Mouse (Mus musculus): ENCODE data around the gene Cux2.

DNA sequence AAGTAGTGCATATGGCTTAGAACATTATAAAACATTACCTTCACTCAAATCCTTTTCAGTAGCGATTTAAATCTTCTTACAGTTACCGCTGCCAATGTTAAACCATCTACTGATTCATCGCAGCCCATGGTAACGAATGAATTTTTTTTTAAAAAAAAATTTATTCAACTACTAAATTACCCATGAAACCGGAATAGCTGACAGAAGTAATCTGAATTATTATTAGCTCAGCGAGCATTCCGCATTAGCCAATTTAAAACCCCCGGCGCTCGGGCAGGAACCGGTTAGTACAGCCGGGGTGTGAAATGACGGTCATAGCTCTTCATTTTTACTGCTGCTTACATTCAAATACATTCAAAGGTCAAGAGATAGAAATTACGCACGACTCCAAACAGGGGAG, 80.9 kb downstream of the Cux2 start:
- TF ChIP-seq CTCF (IDR thresholded peaks at IDR 0.05 in 2 of 3, conservative IDR thresholded peaks at IDR 0.05 in 1 of 3; ENCODE audit: control insufficient read depth in 1 of 3, insufficient read depth in 1 of 3, low read depth in 2 of 3, low read length in 3 of 3, poor library complexity in 1 of 3, severe bottlenecking in 1 of 3) (no peak), MAX (IDR thresholded peaks at IDR 0.05; ENCODE audit: low read length) (no peak), CHD1 (IDR thresholded peaks at IDR 0.05; ENCODE audit: low read depth, low read length) (no peak), JUND (IDR thresholded peaks at IDR 0.05; ENCODE audit: low read depth, low read length) (no peak), ETS1 (IDR thresholded peaks at IDR 0.05; ENCODE audit: low read depth, low read length) (no peak), EP300 (IDR thresholded peaks at IDR 0.05; ENCODE audit: low read depth in 1 of 2, low read length in 2 of 2) (no peak), KAT2A (conservative IDR thresholded peaks at IDR 0.05; ENCODE audit: low read depth, low read length) (no peak)
